Mouse (Mus musculus): ENCODE data around the gene Gm438. TPM values are rescaled to one million over a fixed set of nuclear protein-coding genes. Genes with fewer than 3 reads are reported as not detected.

Gene Gm438
- polyA plus RNA-seq, 1 experiment from 2014 or later, result not detected

Other genes with a start within 250 kb of the Gm438 start
- gene Gm13124, start 221.4 kb downstream of the Gm438 start, polyA plus RNA-seq (2015; fragmentation: Nextera tagmentation; extraction: Ambion mirVana), result not detected in 2 replicates
- not detected in 2 replicates for gene Aadacl4, start 172.9 kb downstream of the Gm438 start, polyA plus RNA-seq (2015; fragmentation: Nextera tagmentation; extraction: Ambion mirVana)
- gene Gm436, start 100.2 kb downstream of the Gm438 start, polyA plus RNA-seq (2015; fragmentation: Nextera tagmentation; extraction: Ambion mirVana), result not detected in 2 replicates
- not detected in 2 replicates for gene Gm13178, start 65.2 kb downstream of the Gm438 start, polyA plus RNA-seq (2015; fragmentation: Nextera tagmentation; extraction: Ambion mirVana)
- 35.3 and 39.2 TPM in 2 replicates for gene Dhrs3, start 106.2 kb upstream of the Gm438 start, polyA plus RNA-seq (2015; fragmentation: Nextera tagmentation; extraction: Ambion mirVana)